Mouse (Mus musculus): Measurements from ENCODE around the gene Sele. TPM values are rescaled to one million over a fixed set of nuclear protein-coding genes. Genes with fewer than 3 reads are reported as not detected.

The Sele gene
- 0.05 and 0.13 TPM in 2 replicates for polyA plus RNA-seq (2015; fragmentation: Nextera tagmentation; extraction: Ambion mirVana)

GRCm38 (mm10) chr1:164047934-164048333, at the start of gene Sele:
Gene Sele, plus strand, starts transcription at chr1:164048234.

GRCm38 (mm10) chr1:164061925-164062324, 13.9 kb downstream of the Sele start, which contains the start of gene Sell:
Gene Sell, plus strand, starts transcription at chr1:164061982.

Other genes with a start within 250 kb of the Sele start
- 6.1 and 7.7 TPM in 2 replicates for gene Scyl3, start 119.1 kb upstream of the Sele start, polyA plus RNA-seq (2015; fragmentation: Nextera tagmentation; extraction: Ambion mirVana)
- 2.6 and 3.5 TPM in 2 replicates for gene BC055324, start 53.4 kb upstream of the Sele start, polyA plus RNA-seq (2015; fragmentation: Nextera tagmentation; extraction: Ambion mirVana)
- 4.2 TPM in 2 replicates for gene Mettl18, start 53.3 kb upstream of the Sele start, polyA plus RNA-seq (2015; fragmentation: Nextera tagmentation; extraction: Ambion mirVana)
- gene Sell, start 13.7 kb downstream of the Sele start, polyA plus RNA-seq (2015; fragmentation: Nextera tagmentation; extraction: Ambion mirVana): 0.27 and 0.45 TPM in 2 replicates
- 0.62 and 0.88 TPM in 2 replicates for gene Selp, start 67.0 kb downstream of the Sele start, polyA plus RNA-seq (2015; fragmentation: Nextera tagmentation; extraction: Ambion mirVana)
- gene F5, start 103.6 kb downstream of the Sele start, polyA plus RNA-seq (2015; fragmentation: Nextera tagmentation; extraction: Ambion mirVana): 0.05 TPM in 2 replicates
- gene Slc19a2, start 200.8 kb downstream of the Sele start, polyA plus RNA-seq (2015; fragmentation: Nextera tagmentation; extraction: Ambion mirVana): 2.7 and 2.9 TPM in 2 replicates
- gene Ccdc181, start 227.4 kb downstream of the Sele start, polyA plus RNA-seq (2015; fragmentation: Nextera tagmentation; extraction: Ambion mirVana): 3.4 and 4.8 TPM in 2 replicates

Measured in skeletal muscle tissue, postnatal 0 days (tissue).